Mouse (Mus musculus): ENCODE data around the gene Ncln.

Ncln gene

GRCm38 (mm10) chr10:81496264-81496901 lies at the start of gene Ncln:
TSS of gene Ncln (minus strand) at chr10:81496392.
- peak; percentile 99 for DNase-seq (ENCODE audit: low spot score)

- DNase-seq (ENCODE audit: low spot score), result peak; percentile 99
These were observed 49.1 kb upstream of the Ncln start, which contains the start of gene Gna11 for GRCm38 (mm10) chr10:81545161-81545747. TSS of gene Gna11 (minus strand) at chr10:81545190.

- no peak for DNase-seq (ENCODE audit: low spot score)
These were observed 48.3 kb upstream of the Ncln start for GRCm38 (mm10) chr10:81544296-81545160.

- DNase-seq (ENCODE audit: low spot score), result no peak
These were observed 47.4 kb upstream of the Ncln start for GRCm38 (mm10) chr10:81543633-81544032.

GRCm38 (mm10) chr10:81542727-81543460 lies 46.7 kb upstream of the Ncln start:
- DNase-seq (ENCODE audit: low spot score), result no peak

GRCm38 (mm10) chr10:81541803-81542202 lies 45.6 kb upstream of the Ncln start:
- no peak for DNase-seq (ENCODE audit: low spot score)

- no peak for DNase-seq (ENCODE audit: low spot score)
These were observed 45.2 kb upstream of the Ncln start for GRCm38 (mm10) chr10:81541363-81541762.

GRCm38 (mm10) chr10:81538321-81539048 lies 42.3 kb upstream of the Ncln start:
- DNase-seq (ENCODE audit: low spot score), result no peak

- no peak for DNase-seq (ENCODE audit: low spot score)
These were observed 41.2 kb upstream of the Ncln start for GRCm38 (mm10) chr10:81537429-81537828.

GRCm38 (mm10) chr10:81536734-81537133 lies 40.5 kb upstream of the Ncln start:
- no peak for DNase-seq (ENCODE audit: low spot score)

- no peak for DNase-seq (ENCODE audit: low spot score)
These were observed 38.6 kb upstream of the Ncln start for GRCm38 (mm10) chr10:81534826-81535225.

GRCm38 (mm10) chr10:81526779-81527178 lies 30.6 kb upstream of the Ncln start:
- DNase-seq (ENCODE audit: low spot score), result peak; percentile 76

GRCm38 (mm10) chr10:81525017-81525694 lies 29.0 kb upstream of the Ncln start:
- DNase-seq (ENCODE audit: low spot score), result no peak

- no peak for DNase-seq (ENCODE audit: low spot score)
These were observed 27.9 kb upstream of the Ncln start, which contains the start of gene Gna15 for GRCm38 (mm10) chr10:81524051-81524605. TSS of gene Gna15 (minus strand) at chr10:81524225.

- DNase-seq (ENCODE audit: low spot score), result no peak
These were observed 27.4 kb upstream of the Ncln start for GRCm38 (mm10) chr10:81523570-81523969.

- DNase-seq (ENCODE audit: low spot score), result no peak
These were observed 26.9 kb upstream of the Ncln start for GRCm38 (mm10) chr10:81523142-81523541.

- no peak for DNase-seq (ENCODE audit: low spot score)
These were observed 23.8 kb upstream of the Ncln start for GRCm38 (mm10) chr10:81519978-81520365.

GRCm38 (mm10) chr10:81519227-81519977 lies 23.2 kb upstream of the Ncln start:
- DNase-seq (ENCODE audit: low spot score), result no peak

GRCm38 (mm10) chr10:81518546-81518945 lies 22.4 kb upstream of the Ncln start:
- DNase-seq (ENCODE audit: low spot score), result peak; percentile 65

GRCm38 (mm10) chr10:81517227-81517626 lies 21.0 kb upstream of the Ncln start:
- no peak for DNase-seq (ENCODE audit: low spot score)

Data from spleen, adult 12 weeks (tissue).